Mouse (Mus musculus): ENCODE measurements around the gene Tnpo1. TPM values are rescaled to one million over a fixed set of nuclear protein-coding genes. Genes with fewer than 3 reads are reported as not detected.

Tnpo1 gene
- polyA plus RNA-seq, 1 experiment from 2014 or later = 53.9 TPM

DNA sequence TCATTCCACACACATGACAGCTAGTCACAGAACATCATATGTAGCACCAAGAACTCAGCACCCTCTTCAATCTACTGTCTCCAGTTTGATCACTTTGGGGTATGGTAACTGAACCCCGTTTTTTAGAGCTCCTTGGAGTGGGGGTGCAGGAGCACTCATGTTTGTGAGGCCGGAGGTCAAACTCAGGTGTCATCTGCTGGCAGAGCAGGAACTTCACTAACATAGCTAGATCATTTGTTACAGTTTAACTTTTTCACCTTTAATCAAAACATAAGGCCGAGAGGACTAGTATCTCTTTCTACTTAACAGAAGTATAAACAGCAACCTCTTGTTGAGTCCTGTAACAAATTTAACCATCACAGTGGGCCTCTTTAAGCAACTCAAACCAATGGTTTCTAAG, 26.6 kb downstream of the Tnpo1 start:
- Histone ChIP-seq H3K27me3 (replicated peaks) (no peaks in the 10 kb centered on the region), H3K9me3 (no peaks in the 10 kb centered on the region), H3K4me3 (no peak overlapping the region), H3K4me2 (no peak overlapping the region), H3K36me3 (replicated peaks) (peaks cover 4% of the 10 kb centered on the region; the same call in 1 of the 2 replicates), H3K4me1 (no peaks in the 10 kb centered on the region), H3K9ac (no peak overlapping the region), H3K27ac (no peak overlapping the region)
- WGBS = 92% methylated on average over 3 of the region's 3 CpGs
- no peak for ATAC-seq (replicated peaks)

DNA sequence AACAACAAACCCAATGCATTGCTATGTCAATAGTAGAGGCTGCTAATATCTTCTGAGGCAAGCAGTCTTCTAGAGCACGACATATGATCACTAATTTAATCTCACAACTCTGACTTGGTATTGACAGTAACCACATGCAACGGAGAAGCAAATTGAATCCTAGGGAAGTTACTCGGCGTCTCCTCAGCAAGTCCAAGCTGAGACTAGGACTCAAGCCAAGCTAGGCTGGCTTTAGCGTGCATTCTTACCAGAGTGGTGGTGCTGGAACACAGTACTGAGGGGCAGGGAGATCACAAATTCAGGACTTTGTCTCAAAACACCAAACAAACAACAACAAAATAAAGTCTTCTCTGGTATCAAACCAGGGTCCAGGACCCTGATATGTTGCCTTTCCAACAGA, 28.6 kb downstream of the Tnpo1 start:
- no peak for ATAC-seq (replicated peaks)
- Histone ChIP-seq H3K36me3 (replicated peaks) (peaks cover 4% of the 10 kb centered on the region; the same call in 1 of the 2 replicates), H3K4me3 (no peak overlapping the region), H3K9ac (no peak overlapping the region), H3K4me1 (peaks cover 7% of the 10 kb centered on the region), H3K27ac (no peak overlapping the region), H3K27me3 (replicated peaks) (no peaks in the 10 kb centered on the region), H3K4me2 (no peak overlapping the region), H3K9me3 (no peaks in the 10 kb centered on the region)
- WGBS = 84% methylated on average over 5 of the region's 5 CpGs

DNA sequence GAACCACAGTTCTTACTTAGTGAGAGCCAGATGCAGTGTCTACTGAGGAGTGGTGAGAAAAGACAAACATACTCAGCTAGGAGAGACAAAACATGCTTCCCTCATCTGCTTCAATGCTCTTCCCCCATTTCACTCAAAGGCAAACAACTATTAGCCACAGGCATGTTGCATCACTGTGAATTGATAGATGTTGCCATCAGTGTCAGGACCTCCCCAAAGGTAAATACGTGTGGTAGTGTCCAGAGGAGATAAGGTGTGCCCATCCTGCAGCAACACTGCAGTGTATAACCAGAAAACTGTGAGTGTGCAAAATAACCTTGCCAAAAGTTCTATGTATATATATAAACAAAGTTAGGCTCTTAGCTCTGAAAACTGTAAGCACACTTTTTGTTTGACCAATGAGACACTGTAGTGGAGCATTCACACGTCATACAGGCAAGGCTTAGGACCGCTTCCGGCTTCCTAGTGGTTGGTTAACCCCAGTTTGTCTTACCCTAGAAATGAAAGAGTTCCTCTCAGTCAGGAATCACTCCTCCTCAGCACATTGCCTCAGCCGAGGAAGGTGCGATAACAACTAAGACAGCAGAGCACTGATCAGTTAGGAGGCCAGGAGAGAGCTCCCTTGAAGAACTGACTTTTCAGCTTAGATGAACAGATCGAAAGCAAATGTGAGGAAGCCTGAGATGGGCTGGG, 29.6 kb downstream of the Tnpo1 start:
- Histone ChIP-seq H3K4me2 (no peak overlapping the region), H3K9me3 (no peaks in the 10 kb centered on the region), H3K27ac (no peak overlapping the region), H3K4me1 (peaks cover 14% of the 10 kb centered on the region), H3K27me3 (replicated peaks) (no peaks in the 10 kb centered on the region), H3K36me3 (replicated peaks) (no peaks in the 10 kb centered on the region), H3K9ac (no peak overlapping the region), H3K4me3 (no peak overlapping the region)
- WGBS = 89% methylated on average over 7 of the region's 7 CpGs
- no peak for ATAC-seq (replicated peaks)

DNA sequence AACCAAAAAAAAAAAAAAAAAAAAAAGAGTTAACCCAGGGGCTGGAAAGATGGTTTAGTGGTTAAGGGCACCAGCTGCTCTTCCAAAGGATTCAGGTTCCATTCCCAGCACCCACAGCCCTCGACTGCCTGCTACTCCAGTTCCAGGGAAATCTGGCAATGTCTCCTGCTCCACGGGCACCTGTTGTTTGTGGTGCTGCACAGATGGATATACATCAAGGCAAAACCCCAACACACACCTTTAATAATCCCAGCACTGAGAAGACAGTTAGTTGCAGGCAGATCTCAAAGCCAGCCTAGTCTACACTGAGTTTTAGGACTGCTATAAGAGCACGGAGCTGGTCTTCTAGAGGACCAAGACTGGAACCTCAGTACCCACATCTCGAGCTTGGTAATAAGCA, 30.2 kb downstream of the Tnpo1 start:
- ATAC-seq (replicated peaks) = no peak
- H3K27me3 ChIP-seq (replicated peaks) = no peaks in the 10 kb centered on the region

DNA sequence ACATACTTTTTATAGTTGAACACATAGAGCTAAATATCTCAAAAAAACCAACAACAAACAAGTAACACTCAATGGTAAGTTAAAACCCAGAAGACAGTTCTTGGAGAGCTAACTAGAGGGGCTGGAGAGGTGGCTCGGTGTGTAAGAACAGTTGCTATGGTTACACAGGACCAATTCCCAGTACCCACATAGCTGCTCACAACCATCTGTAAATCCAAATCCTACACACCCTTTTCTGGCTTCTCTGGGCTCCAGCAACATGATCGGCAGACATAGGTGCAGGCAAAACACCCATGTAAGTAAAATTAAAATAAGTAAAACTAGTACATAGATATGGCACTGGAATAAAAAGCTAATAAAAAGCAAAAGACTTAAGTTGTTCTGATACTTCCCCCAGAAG, 31.3 kb downstream of the Tnpo1 start:
- peaks cover 27% of the 10 kb centered on the region for H3K4me1 ChIP-seq
- H3K9me3 ChIP-seq = no peaks in the 10 kb centered on the region
- no peaks in the 10 kb centered on the region for H3K27me3 ChIP-seq (replicated peaks)
- ATAC-seq (replicated peaks) = no peak
- H3K4me2 ChIP-seq = no peak overlapping the region
- 31% methylated on average over 2 of the region's 2 CpGs for WGBS
- no peak overlapping the region for H3K9ac ChIP-seq
- no peak overlapping the region for H3K4me3 ChIP-seq
- no peak overlapping the region for H3K27ac ChIP-seq
- H3K36me3 ChIP-seq (replicated peaks) = no peaks in the 10 kb centered on the region

More for the DNA sequence above, 30.2 kb downstream of the Tnpo1 start:
- 90% methylated on average over 4 of the region's 4 CpGs for WGBS
- Histone ChIP-seq H3K9ac (no peak overlapping the region), H3K36me3 (replicated peaks) (no peaks in the 10 kb centered on the region), H3K9me3 (no peaks in the 10 kb centered on the region), H3K27ac (no peak overlapping the region), H3K4me1 (peaks cover 20% of the 10 kb centered on the region), H3K4me3 (no peak overlapping the region), H3K4me2 (no peak overlapping the region)

DNA sequence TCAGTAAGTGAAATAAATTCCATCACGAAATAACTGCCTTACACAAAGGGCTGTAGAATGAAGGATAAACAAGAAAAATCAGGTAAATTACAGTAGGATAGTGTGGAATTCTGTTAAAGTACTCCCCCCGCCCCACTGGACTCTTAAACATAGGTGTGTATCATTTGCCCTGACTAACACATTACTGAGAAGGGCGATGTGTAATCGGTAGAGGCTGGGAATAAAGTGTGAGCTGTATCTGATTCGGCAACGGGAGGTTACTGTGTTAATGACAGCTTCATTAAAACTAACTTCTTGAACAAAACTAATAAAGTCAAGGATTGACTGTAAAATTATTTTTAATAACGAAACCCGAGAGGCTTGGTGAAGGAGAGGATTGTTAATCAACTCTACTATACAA, 34.7 kb downstream of the Tnpo1 start:
- Histone ChIP-seq H3K4me2 (peak overlapping the region; percentile 94; the same call in 1 of the 2 replicates), H3K27me3 (replicated peaks) (no peaks in the 10 kb centered on the region), H3K27ac (no peak overlapping the region), H3K9ac (no peak overlapping the region; the same call in 1 of the 2 replicates), H3K4me1 (peaks cover 38% of the 10 kb centered on the region), H3K36me3 (replicated peaks) (no peaks in the 10 kb centered on the region), H3K4me3 (no peak overlapping the region), H3K9me3 (no peaks in the 10 kb centered on the region)
- WGBS = 25% methylated on average over 8 of the region's 8 CpGs
- ATAC-seq (replicated peaks) = no peak

DNA sequence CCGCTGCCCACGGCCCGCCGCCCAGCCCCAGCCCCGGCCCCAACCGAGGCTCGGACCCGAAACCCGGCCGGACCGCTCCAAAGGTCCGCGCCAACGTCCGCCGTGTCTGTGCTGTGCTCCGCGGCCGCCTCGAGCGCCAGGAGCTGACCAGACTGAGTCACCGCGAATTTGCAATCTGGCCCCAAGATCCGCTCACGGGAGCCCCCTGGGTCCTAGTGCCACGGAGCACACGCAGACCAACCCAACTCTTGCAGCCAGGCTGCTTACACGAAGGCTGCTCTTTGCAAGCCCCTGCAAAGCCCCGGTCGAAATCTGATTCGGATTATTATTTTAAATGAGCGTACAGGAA, 35.3 kb downstream of the Tnpo1 start:
- peak overlapping the region; percentile 79 for H3K9ac ChIP-seq
- no peaks in the 10 kb centered on the region for H3K27me3 ChIP-seq (replicated peaks)
- under 1% methylated on average over 32 of the region's 32 CpGs for WGBS
- no peaks in the 10 kb centered on the region for H3K36me3 ChIP-seq (replicated peaks)
- peaks cover 38% of the 10 kb centered on the region for H3K4me1 ChIP-seq
- peak overlapping the region; percentile 94 for H3K4me2 ChIP-seq
- H3K9me3 ChIP-seq = no peaks in the 10 kb centered on the region
- H3K4me3 ChIP-seq = peak overlapping the region; percentile 90
- peak overlapping the region; percentile 90 for H3K27ac ChIP-seq
- peak; percentile 84 for ATAC-seq (replicated peaks)

DNA sequence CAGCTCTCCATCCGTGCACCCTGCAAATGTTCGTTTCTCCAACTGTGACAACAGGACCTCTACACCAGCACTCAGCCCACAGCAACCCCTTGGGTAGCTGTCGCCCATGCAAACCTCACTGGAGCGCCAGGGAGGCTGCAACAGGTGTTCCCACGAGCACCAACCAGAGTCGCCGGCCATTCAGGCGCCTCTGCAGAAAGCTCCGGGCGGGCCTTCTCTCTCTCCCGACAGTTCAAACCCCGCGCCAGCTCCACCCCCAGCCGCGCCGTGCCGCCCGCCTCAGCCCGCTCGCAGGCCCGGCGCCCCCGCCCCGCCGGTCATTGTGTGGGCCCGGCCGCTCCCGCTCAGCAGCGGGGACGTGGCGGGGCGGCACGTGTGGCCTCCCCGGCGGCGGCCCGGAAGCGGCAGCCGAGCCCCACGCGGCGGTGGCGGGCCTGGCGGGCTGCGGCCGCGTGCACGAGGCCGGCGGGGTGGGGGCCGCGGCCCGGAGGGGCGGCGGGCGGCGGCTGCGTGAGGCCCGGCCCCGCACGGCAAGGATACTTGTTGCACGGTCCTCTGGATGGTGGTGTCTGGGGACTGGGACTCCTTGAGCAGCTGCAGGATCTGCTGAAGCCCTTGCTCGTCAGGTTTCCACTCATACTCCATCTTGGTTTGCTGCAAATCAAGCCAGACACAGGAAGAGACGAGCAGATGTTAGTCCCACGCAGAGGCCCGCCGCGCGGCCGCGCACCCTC, 35.9 kb downstream of the Tnpo1 start:
- Histone ChIP-seq H3K9ac (peak overlapping the region; percentile 79), H3K36me3 (replicated peaks) (no peaks in the 10 kb centered on the region), H3K9me3 (no peaks in the 10 kb centered on the region), H3K27me3 (replicated peaks) (no peaks in the 10 kb centered on the region), H3K4me1 (peaks cover 38% of the 10 kb centered on the region), H3K4me3 (peak overlapping the region; percentile 90), H3K27ac (peak overlapping the region; percentile 90), H3K4me2 (peak overlapping the region; percentile 94)
- peak; percentile 75 for ATAC-seq (replicated peaks)
- under 1% methylated on average over 71 of the region's 71 CpGs for WGBS

DNA sequence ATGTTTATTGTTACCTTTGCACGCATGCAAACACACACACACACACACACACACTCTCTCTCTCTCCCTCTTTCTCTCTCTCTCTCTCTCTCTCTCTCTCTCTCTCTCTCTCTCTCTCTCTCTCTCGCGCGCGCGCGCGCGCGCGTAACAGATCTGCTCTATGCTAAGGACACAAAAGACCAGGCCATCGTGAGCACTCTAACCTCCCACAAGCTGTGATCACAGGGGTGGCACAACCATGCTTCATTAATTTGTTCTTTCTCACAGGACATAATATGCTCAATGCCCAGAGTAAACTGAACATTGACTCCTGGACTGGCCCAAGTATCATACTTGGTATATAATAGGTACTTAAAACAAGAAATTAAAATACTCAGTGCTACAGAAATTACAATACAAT, 37.0 kb downstream of the Tnpo1 start:
- H3K27me3 ChIP-seq (replicated peaks) = no peaks in the 10 kb centered on the region
- 21% methylated on average over 11 of the region's 12 CpGs for WGBS
- peaks cover 38% of the 10 kb centered on the region for H3K4me1 ChIP-seq
- H3K9me3 ChIP-seq = no peaks in the 10 kb centered on the region
- no peak overlapping the region for H3K4me2 ChIP-seq
- no peak overlapping the region for H3K4me3 ChIP-seq
- H3K36me3 ChIP-seq (replicated peaks) = peaks cover 2% of the 10 kb centered on the region; the same call in 1 of the 2 replicates
- H3K27ac ChIP-seq = no peak overlapping the region
- H3K9ac ChIP-seq = no peak overlapping the region
- no peak for ATAC-seq (replicated peaks)

DNA sequence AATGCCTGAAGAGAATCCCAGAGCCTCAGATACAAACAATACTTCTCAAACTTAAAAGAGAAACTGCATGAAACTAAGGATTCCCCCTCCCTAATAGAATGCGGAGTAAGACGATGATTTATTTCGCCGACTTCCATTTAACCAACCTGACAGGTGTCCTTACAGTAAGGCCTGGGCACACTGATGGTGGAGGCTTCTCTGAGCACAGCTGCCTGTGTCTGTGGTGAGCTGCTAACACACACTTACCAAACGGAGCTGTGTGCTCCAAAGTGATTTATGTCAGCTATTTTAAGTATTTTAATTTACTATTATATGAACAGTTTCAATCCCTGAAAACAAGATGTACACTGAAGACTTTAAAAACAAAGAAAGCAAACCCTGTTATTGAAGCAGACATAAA, 42.4 kb downstream of the Tnpo1 start:
- Histone ChIP-seq H3K4me1 (peaks cover 3% of the 10 kb centered on the region), H3K9ac (no peak overlapping the region), H3K36me3 (replicated peaks) (peaks cover 14% of the 10 kb centered on the region; the same call in 1 of the 2 replicates), H3K27me3 (replicated peaks) (no peaks in the 10 kb centered on the region), H3K4me3 (no peak overlapping the region), H3K4me2 (no peak overlapping the region), H3K27ac (no peak overlapping the region), H3K9me3 (no peaks in the 10 kb centered on the region)
- 93% methylated on average over 5 of the region's 5 CpGs for WGBS
- ATAC-seq (replicated peaks) = no peak

DNA sequence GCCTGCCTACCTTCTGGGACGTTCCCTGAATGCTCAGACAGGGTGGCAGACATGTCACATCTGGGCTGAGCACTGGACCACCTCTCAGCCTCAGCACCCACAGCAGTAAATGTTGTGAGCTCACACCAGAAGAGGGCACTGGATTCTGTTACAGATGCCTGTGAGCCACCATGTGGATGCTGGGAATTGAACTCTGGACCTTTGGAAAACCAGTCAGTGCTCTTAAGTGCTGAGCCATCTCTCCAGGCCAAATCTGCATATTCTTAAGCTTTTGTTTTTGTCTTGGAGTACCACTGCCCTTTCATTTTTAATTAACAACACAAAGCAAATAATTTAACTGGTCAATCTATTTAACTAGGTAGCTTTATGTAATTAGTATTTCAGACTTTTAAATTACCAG, 44.2 kb downstream of the Tnpo1 start:
- no peak overlapping the region for H3K27ac ChIP-seq
- 78% methylated on average over 1 of the region's 1 CpGs for WGBS
- 0 out of 2 replicates have a peak, but pooled peaks have one; percentile 42 for ATAC-seq (replicated peaks)
- no peak overlapping the region for H3K9ac ChIP-seq
- H3K9me3 ChIP-seq = no peaks in the 10 kb centered on the region
- no peaks in the 10 kb centered on the region for H3K4me1 ChIP-seq
- no peaks in the 10 kb centered on the region for H3K27me3 ChIP-seq (replicated peaks)
- H3K36me3 ChIP-seq (replicated peaks) = peaks cover 14% of the 10 kb centered on the region; the same call in 1 of the 2 replicates
- H3K4me3 ChIP-seq = no peak overlapping the region
- no peak overlapping the region for H3K4me2 ChIP-seq

DNA sequence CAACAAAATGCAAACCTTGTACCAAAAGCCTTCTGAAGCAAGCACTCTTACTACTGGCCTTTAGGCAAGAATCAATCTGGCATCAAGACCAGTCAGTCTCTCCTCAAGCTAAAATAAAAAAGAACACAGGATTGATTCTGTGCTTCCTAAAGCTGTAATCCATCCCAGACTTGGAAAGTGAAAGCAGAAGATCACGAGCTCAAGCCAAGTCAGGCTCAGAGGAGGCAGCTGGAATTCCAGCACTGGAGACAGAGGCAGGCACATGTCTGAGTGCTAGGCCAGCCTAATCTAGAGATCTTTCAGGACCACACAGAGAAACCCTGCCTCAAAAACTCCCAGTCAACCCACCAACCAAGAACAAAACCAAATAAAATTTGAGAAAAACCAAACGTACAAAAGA, 45.8 kb downstream of the Tnpo1 start:
- no peak for ATAC-seq (replicated peaks)
- Histone ChIP-seq H3K4me1 (no peaks in the 10 kb centered on the region), H3K9me3 (no peaks in the 10 kb centered on the region), H3K27me3 (replicated peaks) (no peaks in the 10 kb centered on the region), H3K36me3 (replicated peaks) (peaks cover 14% of the 10 kb centered on the region; the same call in 1 of the 2 replicates), H3K4me2 (no peak overlapping the region), H3K9ac (no peak overlapping the region), H3K4me3 (no peak overlapping the region), H3K27ac (no peak overlapping the region)
- WGBS = 61% methylated on average over 2 of the region's 2 CpGs
